Mouse (Mus musculus): ENCODE measurements around the gene Gm20390. TPM values are rescaled to one million over a fixed set of nuclear protein-coding genes. Genes with fewer than 3 reads are reported as not detected.

The Gm20390 gene
- polyA plus RNA-seq, 1 experiment, result 13.0 TPM

DNA sequence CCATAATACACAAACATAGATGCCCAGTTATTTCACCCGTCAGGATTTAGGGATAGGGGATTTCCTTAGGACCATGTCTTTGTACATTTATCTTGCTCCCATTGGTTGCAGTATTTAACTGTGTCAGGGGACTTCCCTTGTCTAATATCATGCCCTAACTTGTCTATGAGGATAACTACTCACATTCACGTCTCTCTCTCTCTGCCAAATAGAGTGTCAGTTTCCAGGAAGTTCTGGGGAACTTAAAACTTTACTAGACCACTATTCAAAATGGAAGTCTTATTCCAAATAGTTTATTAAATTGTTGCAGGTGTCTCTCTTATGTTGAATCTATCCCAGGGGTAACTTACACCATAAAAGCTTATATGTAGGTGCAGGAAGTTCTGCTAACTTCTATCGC is 56.5 kb downstream of the Gm20390 start:
- no peaks in the 10 kb centered on the region for H3K9me3 ChIP-seq (ENCODE audit: control insufficient read depth, low read length)
- peaks cover 70% of the 10 kb centered on the region for H3K36me3 ChIP-seq (ENCODE audit: control insufficient read depth)
- no peak overlapping the region for H3K4me3 ChIP-seq (replicated peaks)
- H3K4me1 ChIP-seq (ENCODE audit: control insufficient read depth), result peaks cover 6% of the 10 kb centered on the region
- TF ChIP-seq TAL1 (IDR thresholded peaks at IDR 0.05; ENCODE audit: low read length) (no peak), GATA1 (IDR thresholded peaks at IDR 0.05; ENCODE audit: low read length) (no peak)
- H3K27me3 ChIP-seq (ENCODE audit: control insufficient read depth), result no peaks in the 10 kb centered on the region

- peaks cover 68% of the 10 kb centered on the region for H3K36me3 ChIP-seq (ENCODE audit: control insufficient read depth)
- H3K4me3 ChIP-seq (replicated peaks), result no peak overlapping the region
Measured at GRCm38 (mm10) chr11:93908829-93909228, 59.3 kb downstream of the Gm20390 start.

DNA sequence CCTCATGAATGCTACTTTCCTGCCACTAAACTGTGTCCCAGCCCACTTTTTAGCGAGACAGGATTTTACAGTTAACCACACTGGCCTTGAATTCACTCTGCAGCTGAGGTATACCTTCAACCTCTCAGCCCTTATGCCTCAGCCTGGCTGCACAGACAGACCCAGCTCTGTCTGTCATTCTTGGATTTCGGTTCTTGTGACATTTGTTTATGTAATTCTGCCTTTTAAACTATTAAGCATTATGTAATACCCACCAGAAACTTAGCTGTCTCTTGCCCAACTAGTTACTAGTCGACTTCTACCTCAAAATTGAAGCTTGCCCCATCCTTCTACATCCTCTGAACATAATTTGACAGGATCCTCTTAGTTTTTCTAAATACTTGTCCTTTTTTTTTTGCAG is 60.3 kb downstream of the Gm20390 start:
- Histone ChIP-seq H3K9me3 (ENCODE audit: control insufficient read depth, low read length) (no peaks in the 10 kb centered on the region), H3K36me3 (ENCODE audit: control insufficient read depth) (peaks cover 66% of the 10 kb centered on the region), H3K4me3 (replicated peaks) (no peak overlapping the region), H3K27me3 (ENCODE audit: control insufficient read depth) (no peaks in the 10 kb centered on the region), H3K4me1 (ENCODE audit: control insufficient read depth) (no peaks in the 10 kb centered on the region)
- TF ChIP-seq GATA1 (IDR thresholded peaks at IDR 0.05; ENCODE audit: low read length), result no peak
- no peak for TF ChIP-seq TAL1 (IDR thresholded peaks at IDR 0.05; ENCODE audit: low read length)

More at GRCm38 (mm10) chr11:93908829-93909228, 59.3 kb downstream of the Gm20390 start:
- no peaks in the 10 kb centered on the region for H3K9me3 ChIP-seq (ENCODE audit: control insufficient read depth, low read length)
- TF ChIP-seq TAL1 (IDR thresholded peaks at IDR 0.05; ENCODE audit: low read length), result no peak
- TF ChIP-seq GATA1 (IDR thresholded peaks at IDR 0.05; ENCODE audit: low read length), result no peak
- H3K27me3 ChIP-seq (ENCODE audit: control insufficient read depth), result no peaks in the 10 kb centered on the region
- H3K4me1 ChIP-seq (ENCODE audit: control insufficient read depth), result no peaks in the 10 kb centered on the region

DNA sequence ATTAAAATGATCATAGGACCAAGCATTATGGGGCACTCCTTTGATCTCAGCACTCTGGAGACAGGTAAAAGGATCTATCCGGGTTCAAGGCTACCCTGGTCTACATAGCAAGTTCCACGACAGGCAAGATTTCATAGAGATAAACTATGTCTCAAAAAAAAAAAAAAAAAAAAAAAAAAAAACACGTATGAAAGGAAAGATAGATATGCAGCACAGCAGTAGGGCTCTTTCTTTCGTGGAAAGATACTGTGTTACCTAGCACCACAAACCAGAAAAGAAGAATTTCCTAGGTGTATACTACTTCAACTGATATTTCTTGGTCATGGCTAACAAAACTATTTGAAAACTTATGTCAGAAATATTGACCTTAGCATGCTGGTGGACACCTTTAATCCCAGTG is 61.3 kb downstream of the Gm20390 start:
- Histone ChIP-seq H3K9me3 (ENCODE audit: control insufficient read depth, low read length) (no peaks in the 10 kb centered on the region), H3K27me3 (ENCODE audit: control insufficient read depth) (no peaks in the 10 kb centered on the region), H3K36me3 (ENCODE audit: control insufficient read depth) (peaks cover 61% of the 10 kb centered on the region), H3K4me1 (ENCODE audit: control insufficient read depth) (no peaks in the 10 kb centered on the region), H3K4me3 (replicated peaks) (no peak overlapping the region)
- no peak for TF ChIP-seq GATA1 (IDR thresholded peaks at IDR 0.05; ENCODE audit: low read length)
- TF ChIP-seq TAL1 (IDR thresholded peaks at IDR 0.05; ENCODE audit: low read length), result no peak

Other genes starting within 250 kb of the Gm20390 start
- gene Utp18, start 82.5 kb downstream of the Gm20390 start, polyA plus RNA-seq (2012), result 1.0 and 1.2 TPM in 2 replicates
- 0.09 and 0.13 TPM in 2 replicates for gene Mbtd1, start 82.4 kb downstream of the Gm20390 start, polyA plus RNA-seq (2012)
- 1.4 and 1.7 TPM in 2 replicates for gene Nme2, start 12.0 kb downstream of the Gm20390 start, polyA plus RNA-seq (2012)
- gene Nme1, start 228 bp upstream of the Gm20390 start, polyA plus RNA-seq (2012), result 11.0 and 13.0 TPM in 2 replicates
- 0.17 and 0.21 TPM in 2 replicates for gene Spag9, start 27.8 kb upstream of the Gm20390 start, polyA plus RNA-seq (2012)
- 1.2 and 1.3 TPM in 2 replicates for gene Tob1, start 243.2 kb upstream of the Gm20390 start, polyA plus RNA-seq (2012)

Data from erythroblast, embryonic 14.5 days (primary cell).